ENCODE assay signal across 10 mouse cellular contexts in genomic region chr3:97971117-97971516, GRCm38 (mm10). TPM values are rescaled to one million over a fixed set of nuclear protein-coding genes. Genes with fewer than 3 reads are reported as not detected.
A peak's percentile ranks its signal among the peaks of the same experiment; 100 is the strongest.
DNase-seq lines count a peak whose midpoint lies in the region; ATAC-seq lines count a peak whose summit lies in the region.
"Had no signal": no experiment of that assay in that cellular context is flagged by ENCODE, and none has a peak within 500 bp of the region (broad histone marks: within the 10 kb centered on the region; RNA-seq: fewer than 3 reads in every experiment).

No protein-coding gene starts in this region.

- no peak overlapping the region for H3K9ac ChIP-seq in midbrain, embryonic 16.5 days (ENCODE audit: low read depth, low read length)
- no peak overlapping the region for H3K9ac ChIP-seq in midbrain, embryonic 15.5 days
- no peak overlapping the region for H3K9ac ChIP-seq in lung, embryonic 16.5 days (ENCODE audit: low read length)
- H3K9ac ChIP-seq: forebrain, embryonic 15.5 days had no signal

- H3K27me3 ChIP-seq in midbrain, embryonic 16.5 days (ENCODE audit: control insufficient read depth, insufficient read depth, low read depth, low read length) = no peaks in the 10 kb centered on the region
- no peaks in the 10 kb centered on the region for H3K27me3 ChIP-seq in midbrain, embryonic 15.5 days (replicated peaks)
- no peaks in the 10 kb centered on the region for H3K27me3 ChIP-seq in lung, embryonic 16.5 days (ENCODE audit: control insufficient read depth, insufficient read depth, low read depth, low read length)
- H3K27me3 ChIP-seq: forebrain, embryonic 15.5 days had no signal

- peak; percentile 34 for DNase-seq in thymus, postnatal 14 days
- no peak for DNase-seq in gastrocnemius, adult 8-10 months (ENCODE audit: low spot score in 2 of 2)
- DNase-seq in cerebellum, adult 9-10 months = no peak
- DNase-seq in cerebellum, adult 8-10 months = no peak
- DNase-seq: adrenal gland, adult 8-10 months had no signal

- H3K4me1 ChIP-seq in midbrain, embryonic 16.5 days (ENCODE audit: control insufficient read depth, insufficient read depth, low read length) = no peaks in the 10 kb centered on the region
- no peaks in the 10 kb centered on the region for H3K4me1 ChIP-seq in midbrain, embryonic 15.5 days
- H3K4me1 ChIP-seq in lung, embryonic 16.5 days (replicated peaks; ENCODE audit: control insufficient read depth, insufficient read depth, low read length) = peaks cover 36% of the 10 kb centered on the region
- H3K4me1 ChIP-seq: forebrain, embryonic 15.5 days had no signal

- no peak overlapping the region for H3K4me2 ChIP-seq in midbrain, embryonic 16.5 days (ENCODE audit: low read length)
- H3K4me2 ChIP-seq in midbrain, embryonic 15.5 days = no peak overlapping the region
- no peak overlapping the region for H3K4me2 ChIP-seq in lung, embryonic 16.5 days (ENCODE audit: low read depth, low read length)
- H3K4me2 ChIP-seq: forebrain, embryonic 15.5 days had no signal

- no peaks in the 10 kb centered on the region for H3K36me3 ChIP-seq in midbrain, embryonic 16.5 days (ENCODE audit: control insufficient read depth, insufficient read depth, low read length)
- no peaks in the 10 kb centered on the region for H3K36me3 ChIP-seq in midbrain, embryonic 15.5 days (replicated peaks)
- H3K36me3 ChIP-seq in lung, embryonic 16.5 days (ENCODE audit: control insufficient read depth, insufficient read depth, low read length) = no peaks in the 10 kb centered on the region
- H3K36me3 ChIP-seq: forebrain, embryonic 15.5 days had no signal

- WGBS in midbrain, embryonic 16.5 days = 28% methylated on average over 7 of the region's 7 CpGs
- WGBS in midbrain, embryonic 15.5 days = 30% methylated on average over 7 of the region's 7 CpGs
- 29% methylated on average over 7 of the region's 7 CpGs for WGBS in lung, embryonic 16.5 days

- H3K9me3 ChIP-seq in midbrain, embryonic 16.5 days (replicated peaks; ENCODE audit: control insufficient read depth, low read length, poor library complexity, severe bottlenecking) = no peaks in the 10 kb centered on the region
- H3K9me3 ChIP-seq in midbrain, embryonic 15.5 days = no peaks in the 10 kb centered on the region
- no peaks in the 10 kb centered on the region for H3K9me3 ChIP-seq in lung, embryonic 16.5 days (ENCODE audit: control insufficient read depth, low read length)
- H3K9me3 ChIP-seq: forebrain, embryonic 15.5 days had no signal

- H3K4me3 ChIP-seq in midbrain, embryonic 16.5 days (ENCODE audit: low read depth, low read length) = no peak overlapping the region
- no peak overlapping the region for H3K4me3 ChIP-seq in midbrain, embryonic 15.5 days
- no peak overlapping the region for H3K4me3 ChIP-seq in lung, embryonic 16.5 days (ENCODE audit: low read length)
- H3K4me3 ChIP-seq: forebrain, embryonic 15.5 days had no signal

- ATAC-seq in midbrain, embryonic 16.5 days = 0 out of 2 replicates have a peak, but pooled peaks have one; percentile 14
- ATAC-seq in midbrain, embryonic 15.5 days (replicated peaks) = no peak
- peak; percentile 99 for ATAC-seq in granulocyte monocyte progenitor cell, adult 5-6 weeks (replicated peaks; ENCODE audit: poor library complexity, severe bottlenecking)
- ATAC-seq in lung, embryonic 16.5 days (ENCODE audit: low read depth) = no peak
- ATAC-seq: forebrain, embryonic 15.5 days had no signal

- H3K27ac ChIP-seq in midbrain, embryonic 16.5 days (ENCODE audit: low read length) = no peak overlapping the region
- no peak overlapping the region for H3K27ac ChIP-seq in midbrain, embryonic 15.5 days
- H3K27ac ChIP-seq in lung, embryonic 16.5 days (ENCODE audit: low read length) = peak overlapping the region; percentile 70; the same call in 1 of the 2 replicates
- H3K27ac ChIP-seq: forebrain, embryonic 15.5 days had no signal

RNA-seq across cellular contexts. Expression of gene Notch2, which starts 42.2 kb away (rescaled TPM):
- 6.6 and 7.0 TPM in 2 replicates for polyA plus RNA-seq in midbrain, embryonic 16.5 days (2015; fragmentation: Nextera tagmentation; extraction: Ambion mirVana)
- 9.0 and 10.4 TPM in 2 replicates for polyA plus RNA-seq in midbrain, embryonic 15.5 days (2015; fragmentation: Nextera tagmentation; extraction: Ambion mirVana)
- total RNA-seq in granulocyte monocyte progenitor cell, adult 5-6 weeks (2014; fragmentation: Nextera tagmentation) = 27.9 TPM in 2 replicates
- total RNA-seq in granulocyte monocyte progenitor cell, adult 5-6 weeks (2017) = 23.1 and 31.3 TPM in 2 replicates
- 34.1 and 35.7 TPM in 2 replicates for polyA plus RNA-seq in lung, embryonic 16.5 days (2015; fragmentation: Nextera tagmentation; extraction: Ambion mirVana)
- 1 to 10 TPM; 5.6 to 7.9 (median 6.9) TPM for total RNA-seq in gastrocnemius, adult 8-10 months (2022)

Comparison
In these comparisons a context has a peak if more than half of its experiments do, and no peak if none do; other contexts are left out.
1. ATAC-seq: peak in midbrain, embryonic 16.5 days (single experiment) and granulocyte monocyte progenitor cell, adult 5-6 weeks (single experiment); none in midbrain, embryonic 15.5 days (single experiment) and lung, embryonic 16.5 days (single experiment).